Mouse (Mus musculus): Measurements from ENCODE around the gene Map7d2.

GRCm38 (mm10) chrX:159503181-159503580, 88.8 kb downstream of the Map7d2 start:
- TF ChIP-seq SIN3A (IDR thresholded peaks at IDR 0.05; ENCODE audit: low read length): no peak
- TF ChIP-seq CTCF (IDR thresholded peaks at IDR 0.05 in 2 of 3, conservative IDR thresholded peaks at IDR 0.05 in 1 of 3; ENCODE audit: control insufficient read depth in 1 of 3, insufficient read depth in 1 of 3, low read depth in 2 of 3, low read length in 3 of 3, poor library complexity in 1 of 3, severe bottlenecking in 1 of 3): no peak
- TF ChIP-seq ZNF384 (IDR thresholded peaks at IDR 0.05; ENCODE audit: low read depth, low read length): no peak
- TF ChIP-seq POLR2A (IDR thresholded peaks at IDR 0.05; ENCODE audit: control insufficient read depth in 1 of 2, insufficient read depth in 1 of 2, low read depth in 1 of 2, low read length in 2 of 2, poor library complexity in 1 of 2): no peak
- no peak for TF ChIP-seq MAFK (IDR thresholded peaks at IDR 0.05; ENCODE audit: borderline replicate concordance, low read depth, low read length)
- no peak for TF ChIP-seq EP300 (IDR thresholded peaks at IDR 0.05; ENCODE audit: low read depth in 1 of 2, low read length in 2 of 2)
- TF ChIP-seq ZMIZ1 (IDR thresholded peaks at IDR 0.05; ENCODE audit: low read depth, low read length): no peak
- TF ChIP-seq USF1 (IDR thresholded peaks at IDR 0.05; ENCODE audit: low read depth, low read length): no peak
- TF ChIP-seq MEF2A (IDR thresholded peaks at IDR 0.05; ENCODE audit: extremely low read depth, insufficient replicate concordance, low read depth, low read length, poor library complexity, severe bottlenecking): no peak
- no peak for TF ChIP-seq POLR2AphosphoS2 (IDR thresholded peaks at IDR 0.05; ENCODE audit: low read length)
- no peak for TF ChIP-seq TAL1 (IDR thresholded peaks at IDR 0.05; ENCODE audit: low read length)
- no peak for TF ChIP-seq KAT2A (conservative IDR thresholded peaks at IDR 0.05; ENCODE audit: low read depth, low read length)
- no peak for TF ChIP-seq MYB (IDR thresholded peaks at IDR 0.05; ENCODE audit: low read depth, low read length)

Data from MEL (cell line).